Mouse (Mus musculus) kidney, postnatal 14 days (tissue): Measurements from ENCODE around the gene Trank1.

ENCODE experiments used
- DNase-seq: peaks from one replicate; pipeline ENCODE4 v3.0.0; 2022; ENCODE audit warnings: mixed read lengths

Trank1 gene

DNA sequence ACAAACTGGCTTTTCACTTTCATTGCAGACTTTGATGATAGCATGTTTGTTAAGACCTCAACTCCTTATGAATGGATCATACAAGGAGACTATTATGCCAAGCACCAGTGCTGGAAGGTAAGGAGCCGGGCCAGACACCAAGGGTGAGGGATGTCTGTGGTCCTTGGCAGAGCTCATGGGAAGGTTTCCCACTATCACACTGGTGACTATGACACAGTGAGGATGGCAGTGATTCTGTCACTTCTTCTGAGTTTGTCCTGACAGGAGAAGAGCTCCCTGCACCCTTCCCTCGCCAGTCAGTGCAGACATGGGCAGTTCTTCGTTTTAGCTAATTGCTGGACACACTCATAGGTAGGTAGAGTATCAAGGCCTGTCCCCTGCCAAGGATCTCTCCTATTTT lies 71.5 kb downstream of the Trank1 start:
- no peak for DNase-seq

DNA sequence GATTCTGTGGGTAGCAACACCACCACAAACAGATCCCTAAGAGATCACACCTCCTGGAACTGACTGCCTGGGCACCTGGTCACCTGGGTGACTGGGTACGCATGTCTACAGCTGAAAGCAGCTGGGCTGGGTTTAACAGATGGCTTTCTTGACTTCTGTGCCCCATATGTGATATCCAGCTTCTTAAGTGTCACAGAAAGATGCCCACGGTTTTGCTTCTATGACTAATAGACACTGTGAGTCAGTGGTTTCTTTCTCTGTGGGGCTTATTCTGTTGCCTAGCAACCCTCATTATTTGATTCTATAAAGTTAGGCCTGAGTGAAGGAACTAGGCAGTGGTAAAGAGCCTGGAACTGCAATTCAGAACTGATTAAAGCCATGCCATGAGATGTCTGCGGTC lies 72.2 kb downstream of the Trank1 start:
- DNase-seq: no peak

DNA sequence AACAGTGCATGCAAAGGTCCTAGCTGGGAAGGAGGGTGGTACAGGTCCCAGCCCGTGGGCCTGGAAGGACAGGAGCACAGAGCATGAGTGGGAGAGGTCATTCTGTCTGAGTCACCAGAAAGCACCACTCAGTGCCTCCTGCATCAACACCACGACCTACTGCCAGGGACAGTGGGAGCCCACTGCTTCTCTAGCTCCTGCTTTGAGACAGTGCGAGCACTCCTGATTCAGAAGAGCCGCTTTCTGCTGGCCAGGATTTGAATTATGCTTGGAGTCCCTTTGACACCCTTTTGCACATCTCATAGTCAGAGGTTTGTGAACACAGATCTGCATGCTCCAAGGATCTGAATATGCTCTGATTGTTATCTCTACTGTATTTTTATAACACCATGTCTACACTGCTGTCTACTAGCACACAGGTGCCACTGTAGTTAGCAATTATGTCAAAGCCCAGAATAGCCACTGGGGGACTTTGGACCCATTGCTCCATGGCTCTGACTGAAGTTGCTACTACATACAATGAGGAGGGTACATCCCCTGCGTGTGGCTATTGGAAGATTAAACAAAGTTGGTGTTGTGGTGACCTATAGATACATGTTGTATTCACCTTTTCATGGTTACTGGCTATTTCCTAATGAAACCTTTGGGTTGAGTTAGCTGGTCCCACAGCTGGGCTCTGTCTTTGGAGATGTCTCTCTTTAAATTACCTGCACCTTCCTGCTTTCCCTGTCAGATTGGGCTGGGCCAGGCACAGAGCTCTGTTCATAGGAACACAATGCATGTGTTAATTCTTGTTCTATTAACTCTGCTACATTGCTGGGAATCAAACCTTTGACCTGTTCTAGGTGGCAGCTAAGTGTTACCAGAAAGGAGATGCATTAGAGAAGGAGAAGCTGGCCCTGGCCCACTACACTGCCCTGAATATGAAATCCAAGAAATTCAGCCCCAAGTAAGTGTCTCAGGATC lies 74.3 kb downstream of the Trank1 start:
- no peak for DNase-seq

DNA sequence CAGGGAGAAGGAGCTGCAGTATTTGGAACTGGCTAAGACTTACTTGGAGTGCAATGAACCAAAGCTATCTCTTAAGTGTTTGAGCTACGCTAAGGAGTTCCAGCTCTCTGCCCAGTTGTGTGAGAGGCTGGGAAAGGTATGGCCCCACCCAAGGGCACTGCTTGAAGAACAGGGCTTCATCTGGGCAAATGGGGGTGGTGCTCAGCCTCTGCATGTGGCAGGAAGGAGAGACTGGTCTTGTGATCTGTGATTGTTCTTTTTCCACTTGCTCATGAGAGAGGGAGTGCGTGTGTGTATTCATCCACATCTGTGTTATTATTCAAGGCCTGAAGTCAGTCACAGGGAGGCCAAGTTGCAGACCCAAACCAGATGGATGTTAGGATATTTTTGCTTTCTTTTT lies 75.0 kb downstream of the Trank1 start:
- DNase-seq: peak; percentile 27

DNA sequence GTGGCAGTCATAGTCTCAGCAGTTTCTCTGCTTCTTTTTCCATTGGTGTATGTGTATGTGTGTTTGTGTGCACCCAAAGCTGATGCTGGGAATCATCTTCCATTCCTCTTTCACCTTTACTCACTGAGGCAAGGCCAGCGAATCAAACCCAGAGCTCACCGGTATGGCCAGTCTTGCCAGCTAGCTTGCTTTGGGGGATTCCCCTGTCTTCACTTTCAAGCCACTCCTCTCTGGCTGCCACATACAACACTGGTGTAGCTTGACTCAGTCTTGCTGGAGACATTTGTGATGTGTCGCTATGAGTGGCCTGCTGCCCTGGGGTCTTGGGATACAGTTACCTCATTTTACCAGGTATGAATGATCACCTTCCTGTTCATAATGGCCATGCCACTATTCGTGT lies 76.0 kb downstream of the Trank1 start:
- DNase-seq: no peak

DNA sequence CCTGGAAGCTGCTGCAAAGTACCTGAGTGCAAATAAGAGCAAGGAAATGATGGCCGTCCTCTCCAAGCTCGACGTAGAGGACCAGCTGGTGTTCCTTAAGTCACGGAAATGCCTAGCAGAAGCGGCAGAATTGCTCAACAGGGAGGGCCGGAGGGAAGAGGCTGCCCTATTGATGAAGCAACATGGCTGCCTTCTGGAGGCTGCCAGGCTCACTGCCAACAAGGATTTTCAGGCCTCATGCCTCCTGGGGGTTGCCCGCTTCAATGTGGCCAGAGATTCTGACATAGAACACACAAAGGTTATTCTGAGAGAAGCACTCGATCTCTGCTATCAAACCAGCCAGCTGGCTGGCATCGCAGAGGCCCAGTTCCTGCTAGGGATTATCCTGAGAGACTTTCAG lies 78.5 kb downstream of the Trank1 start:
- no peak for DNase-seq

DNA sequence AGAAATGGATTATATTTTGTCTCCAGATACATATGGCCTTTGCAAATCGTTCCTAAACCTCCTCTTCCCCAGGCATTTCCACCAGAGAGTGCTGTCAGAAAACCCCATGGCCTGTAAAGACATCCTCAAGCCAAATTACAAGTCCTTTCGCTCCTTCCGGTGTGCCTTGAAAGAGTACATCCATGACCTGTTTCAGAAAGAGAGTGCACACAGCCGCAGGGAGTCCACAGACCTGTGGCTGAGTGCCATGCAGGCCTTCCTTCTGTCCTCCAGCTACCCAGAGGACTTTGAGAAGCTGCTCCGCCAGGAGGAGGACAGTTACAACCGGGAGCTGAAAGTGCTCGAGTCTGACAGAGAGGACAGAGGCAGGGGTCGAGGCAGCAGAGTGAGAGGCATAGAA lies 79.5 kb downstream of the Trank1 start:
- no peak for DNase-seq

DNA sequence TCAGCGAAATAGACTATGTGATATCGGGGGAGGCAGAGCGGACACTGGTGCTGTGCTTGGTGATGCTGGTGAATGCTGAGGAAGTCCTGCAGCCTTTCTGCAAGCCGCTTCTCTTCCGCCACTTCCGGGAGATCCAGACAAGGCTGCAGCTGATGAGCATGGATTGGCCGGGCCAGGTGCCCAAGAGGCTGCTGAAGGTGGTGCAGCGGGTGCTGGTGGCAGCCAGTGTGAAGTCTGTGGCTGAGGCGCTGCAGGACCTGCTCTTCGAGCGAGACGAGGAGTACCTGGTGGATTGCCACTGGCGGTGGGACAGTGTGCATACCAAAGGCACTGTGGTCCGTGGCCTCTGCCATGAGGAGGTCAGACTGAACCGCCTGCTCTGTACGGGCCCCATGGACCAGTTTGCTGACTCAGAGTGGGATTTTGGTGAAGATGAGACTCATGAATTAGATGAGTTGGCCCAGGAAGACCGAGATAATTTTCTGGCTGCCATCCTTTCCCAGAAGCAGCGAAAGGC lies 80.4 kb downstream of the Trank1 start:
- DNase-seq: no peak

DNA sequence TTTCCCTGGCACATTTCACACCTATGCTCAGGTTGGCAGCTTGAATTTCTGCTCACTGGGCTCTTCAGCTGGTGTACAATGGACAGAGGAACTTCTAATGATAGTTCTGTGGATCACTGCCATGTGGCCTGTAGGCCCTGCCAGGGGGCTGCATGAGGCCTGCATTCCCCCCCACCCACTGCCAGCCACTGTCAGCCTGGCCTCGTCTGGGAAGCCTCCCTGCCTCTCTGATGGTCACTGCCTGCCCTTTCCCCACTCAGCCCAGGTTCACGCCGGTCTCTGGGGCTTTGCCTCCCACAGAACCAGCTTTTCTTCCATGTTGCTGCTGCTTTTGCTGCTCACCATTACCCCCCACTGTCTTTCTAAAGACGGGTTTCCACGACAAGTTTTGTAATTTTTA lies 83.7 kb downstream of the Trank1 start:
- no peak for DNase-seq

DNA sequence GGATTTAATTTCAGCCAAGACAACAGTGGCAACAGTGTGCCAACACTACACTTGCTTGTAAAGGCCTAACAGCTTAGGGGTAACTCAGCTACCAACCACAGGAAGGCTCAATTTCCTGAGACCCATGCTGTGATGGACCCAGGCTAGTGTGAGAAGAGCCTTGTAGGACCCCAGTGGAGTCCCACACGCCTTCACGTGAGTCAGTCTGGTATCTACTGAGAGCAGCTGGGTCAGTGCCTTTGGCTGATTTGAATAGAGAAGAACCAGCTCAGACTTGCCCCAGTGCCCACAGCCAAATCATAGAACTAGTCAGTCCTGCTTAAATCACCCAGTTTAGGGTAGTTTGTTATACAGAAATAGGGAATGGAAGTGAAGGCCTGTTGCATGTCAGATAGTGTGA lies 86.5 kb downstream of the Trank1 start:
- DNase-seq: no peak

DNA sequence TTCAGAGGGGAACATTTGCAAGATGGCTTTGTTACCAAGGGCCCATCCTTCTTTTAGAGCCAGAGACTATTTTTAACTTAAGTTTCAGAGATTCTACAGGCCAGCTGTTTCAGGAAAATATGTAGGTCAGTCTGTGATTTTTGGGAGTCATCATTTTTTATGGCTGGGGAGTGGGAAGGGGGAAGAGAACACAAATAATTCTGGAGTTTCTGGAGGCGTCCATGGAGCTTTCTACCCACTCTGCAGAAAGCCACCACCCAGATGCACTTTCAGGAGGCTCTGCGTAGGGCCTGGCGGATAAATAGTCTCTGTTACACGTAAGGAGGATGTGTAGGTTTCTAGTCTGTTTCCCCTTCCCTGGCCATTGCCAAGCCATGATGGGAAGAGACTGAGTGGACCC lies 88.5 kb downstream of the Trank1 start:
- DNase-seq: no peak

DNA sequence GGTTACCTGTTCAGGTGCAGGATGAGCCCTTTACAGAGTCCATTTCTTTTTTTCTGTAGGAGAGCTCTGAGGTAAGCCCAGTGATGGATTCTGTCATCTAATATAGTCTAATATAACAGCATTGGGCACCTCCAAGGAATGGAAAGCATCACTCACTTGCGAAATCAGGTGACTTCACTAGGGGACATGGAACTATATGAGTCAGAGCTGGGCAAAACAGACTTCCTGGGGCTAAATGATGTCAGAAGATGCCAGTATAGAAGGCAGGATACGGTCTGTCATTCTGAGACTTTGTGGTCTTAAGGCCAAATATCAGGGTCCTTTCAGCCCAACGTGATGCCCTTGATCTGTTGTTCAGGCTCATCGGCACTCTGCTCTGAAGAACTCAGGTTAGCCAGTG lies 91.6 kb downstream of the Trank1 start:
- no peak for DNase-seq

DNA sequence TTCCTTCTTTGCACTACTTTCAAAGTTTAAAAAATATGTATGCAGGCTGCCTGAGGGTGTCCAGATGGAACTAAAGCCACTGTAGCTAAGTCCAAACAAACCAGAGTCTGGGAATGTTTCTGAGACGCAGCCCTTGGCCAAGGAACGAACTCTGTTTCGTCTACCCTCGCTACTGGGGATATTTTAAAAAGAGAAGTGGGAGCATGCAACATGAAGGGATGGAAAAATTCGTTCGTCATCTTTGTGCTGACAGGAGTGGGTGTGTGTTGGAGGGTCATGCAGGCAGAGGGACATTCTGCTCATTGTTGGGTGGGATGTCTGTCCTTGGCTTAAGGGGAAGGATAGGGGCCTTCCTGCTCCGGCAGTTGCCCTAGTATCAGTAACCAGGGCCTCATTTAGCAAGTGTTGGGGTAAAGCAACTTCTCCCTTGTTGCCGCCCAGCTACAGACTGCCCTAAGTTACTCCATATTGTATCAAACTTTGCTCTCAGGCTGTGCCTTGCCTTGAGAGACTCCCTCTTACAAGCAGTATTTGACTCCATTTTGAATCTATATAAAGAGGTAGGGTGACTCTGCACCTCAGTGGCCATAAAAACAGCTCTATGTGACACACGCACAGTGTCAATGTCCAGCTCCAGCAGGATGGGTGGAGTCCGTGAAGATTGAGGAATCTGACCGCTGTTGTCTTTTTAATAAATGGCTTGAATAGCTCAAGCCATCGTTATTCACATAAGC lies 93.0 kb downstream of the Trank1 start:
- DNase-seq: no peak

DNA sequence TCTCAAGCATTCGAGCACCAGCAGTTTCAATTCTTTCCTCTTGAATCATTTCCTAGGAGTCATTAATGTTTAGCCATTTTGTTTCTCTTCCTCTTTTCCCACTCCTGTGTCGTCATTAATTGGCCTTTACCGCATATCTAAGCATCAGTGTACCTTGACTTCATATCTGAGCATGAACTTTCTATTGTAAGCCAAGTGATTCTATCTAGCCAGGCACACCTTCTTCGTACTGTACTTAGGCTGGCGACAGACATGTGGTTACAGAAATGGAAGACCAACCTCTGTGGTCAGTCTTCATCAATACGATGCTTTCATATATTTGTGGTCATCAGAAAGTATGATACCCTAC lies 93.5 kb downstream of the Trank1 start:
- no peak for DNase-seq

DNA sequence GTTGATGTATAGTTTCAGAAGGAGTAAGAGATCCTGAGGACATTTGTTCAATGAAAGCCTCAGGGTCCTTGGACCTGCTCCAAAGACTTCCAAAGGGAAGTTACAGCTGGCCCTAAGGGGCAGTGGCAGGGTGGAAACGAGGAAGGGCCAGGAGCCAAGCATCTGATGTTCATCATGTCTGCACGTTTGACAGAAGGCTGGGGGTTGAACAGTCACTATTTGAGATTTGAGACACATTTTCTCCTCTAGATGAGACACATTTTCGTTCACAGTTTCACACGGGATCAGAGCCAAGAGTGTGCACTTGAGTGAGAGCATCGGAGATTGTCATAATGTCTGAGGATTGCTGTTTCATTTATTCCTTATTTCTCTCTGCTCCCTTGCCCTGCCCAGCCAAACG lies 96.5 kb downstream of the Trank1 start:
- no peak for DNase-seq

DNA sequence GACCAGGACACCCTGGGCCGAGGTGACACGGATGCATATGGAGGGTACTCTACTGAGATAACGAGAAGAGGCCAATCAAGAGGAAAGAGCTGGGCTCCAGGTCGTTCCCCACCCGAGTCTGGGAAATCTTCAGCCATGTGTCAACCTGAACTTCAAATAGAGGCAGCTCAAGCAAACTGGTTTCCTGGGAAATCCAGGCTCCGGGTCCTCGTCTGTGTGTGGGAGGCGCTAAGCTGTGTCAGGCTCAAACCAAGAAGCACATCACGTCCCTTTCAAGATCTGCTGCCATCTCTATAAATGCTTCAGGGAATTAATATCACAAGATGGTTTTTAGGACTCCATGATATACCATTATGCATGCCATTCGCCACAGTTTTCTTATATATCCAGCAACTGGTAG lies 96.9 kb downstream of the Trank1 start:
- no peak for DNase-seq

DNA sequence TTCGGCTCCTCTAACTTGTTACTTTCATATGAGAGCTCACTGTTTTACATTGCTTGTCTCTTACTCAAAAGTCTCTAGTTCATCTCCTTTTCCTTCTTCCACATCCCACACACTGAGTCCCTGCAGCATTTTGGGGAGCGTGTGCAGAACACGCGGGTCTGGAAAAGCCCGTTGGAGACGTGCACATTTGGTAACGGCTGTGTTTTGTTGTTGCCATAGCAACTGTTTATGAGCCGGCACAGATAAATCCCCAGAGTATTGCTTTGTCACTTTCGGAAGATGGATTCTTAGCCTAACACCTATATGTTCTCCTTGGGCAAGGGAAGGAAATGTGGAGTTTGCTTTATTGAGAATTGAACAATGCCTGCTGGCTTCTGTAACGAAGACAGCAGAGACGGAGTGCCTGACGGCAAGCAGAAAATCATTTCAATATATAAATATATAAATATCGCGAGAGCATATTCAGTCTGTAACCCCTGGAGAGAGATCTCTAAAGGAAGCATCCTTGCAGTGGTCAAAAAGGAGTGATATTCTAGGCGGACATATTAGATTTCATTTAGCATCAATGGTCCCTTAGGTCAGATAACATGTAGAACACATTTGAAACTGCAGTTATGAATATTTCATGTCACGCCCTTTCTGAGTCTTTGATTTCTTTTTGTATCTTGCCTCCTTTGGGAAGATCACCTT lies 101.1 kb downstream of the Trank1 start:
- DNase-seq: no peak

DNA sequence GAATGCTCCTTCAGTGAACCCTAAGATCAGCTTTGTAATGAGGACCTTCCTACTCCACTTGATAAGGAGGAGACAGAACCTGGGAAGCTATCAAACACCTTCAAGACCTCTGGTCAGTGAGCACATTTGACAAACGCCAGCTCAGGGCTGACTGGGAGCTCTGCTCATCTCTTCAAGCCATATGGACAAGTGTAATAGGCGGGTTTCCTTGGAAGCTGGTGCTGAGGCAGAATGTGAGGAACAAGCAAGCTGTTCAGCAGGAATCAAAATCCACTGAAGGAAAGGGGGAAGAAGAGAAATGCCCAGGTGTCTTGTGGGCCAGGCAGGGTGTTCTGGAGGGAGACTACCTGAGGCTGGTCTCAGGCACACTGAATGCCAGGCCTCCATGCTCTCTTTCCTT lies 110.3 kb downstream of the Trank1 start:
- DNase-seq: no peak

DNA sequence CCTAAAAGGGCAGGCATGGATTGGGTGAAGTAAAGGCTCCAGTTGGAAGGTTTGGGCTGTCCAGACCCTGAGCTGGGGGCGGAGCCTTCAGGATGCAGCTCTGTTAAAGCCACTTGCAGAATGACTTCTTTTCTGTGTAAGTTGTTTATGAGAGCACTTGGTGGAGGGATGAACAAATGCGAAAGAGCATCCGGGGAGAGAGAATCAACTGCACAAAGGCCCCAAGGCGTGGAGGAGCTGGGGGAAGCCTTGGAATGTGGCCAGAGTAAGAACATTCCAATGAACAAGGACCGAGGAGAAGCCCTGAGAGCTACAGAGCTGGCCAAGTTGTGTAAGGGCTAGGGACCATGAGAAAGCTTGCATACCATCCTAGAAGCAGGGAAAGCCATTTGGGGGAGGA lies 111.0 kb downstream of the Trank1 start:
- DNase-seq: no peak

DNA sequence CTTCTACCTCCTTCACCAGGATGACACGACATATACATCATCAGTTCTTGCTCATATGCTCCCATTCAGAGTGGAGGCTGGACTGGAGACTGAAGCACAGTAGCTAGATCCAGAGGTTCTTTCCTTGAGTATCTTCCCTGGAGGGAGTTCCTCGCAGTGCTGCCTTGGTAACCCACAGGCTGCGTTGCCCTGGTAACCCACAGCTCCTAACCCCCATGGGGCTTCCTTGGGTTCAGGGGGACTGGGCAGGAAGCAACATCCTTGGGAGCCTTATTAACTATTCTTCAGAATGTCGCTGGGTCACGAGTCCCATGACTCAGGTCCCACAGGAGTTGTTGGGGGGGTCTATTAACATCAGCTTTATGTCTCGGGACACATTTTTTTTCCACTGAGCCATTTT lies 113.6 kb downstream of the Trank1 start:
- DNase-seq: no peak

DNA sequence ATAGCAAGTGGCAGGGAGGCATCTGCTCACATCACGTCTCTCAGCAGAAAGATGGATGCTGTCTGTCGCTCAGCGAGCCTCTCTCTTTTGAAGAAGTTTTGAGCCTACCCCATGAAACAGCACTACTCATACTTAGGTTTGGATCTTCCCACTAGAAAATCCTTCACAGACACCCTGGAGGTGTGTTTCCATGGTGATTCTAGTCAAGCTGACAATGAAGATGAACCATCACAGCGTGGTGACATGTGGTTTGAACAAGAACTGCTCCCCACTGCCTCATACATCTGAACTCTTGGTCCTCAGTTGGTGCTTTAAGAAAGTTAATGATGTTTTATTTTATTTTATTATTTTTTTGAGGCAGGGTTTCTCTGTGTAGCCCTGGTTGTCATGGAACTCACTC lies 114.4 kb downstream of the Trank1 start:
- no peak for DNase-seq

DNA sequence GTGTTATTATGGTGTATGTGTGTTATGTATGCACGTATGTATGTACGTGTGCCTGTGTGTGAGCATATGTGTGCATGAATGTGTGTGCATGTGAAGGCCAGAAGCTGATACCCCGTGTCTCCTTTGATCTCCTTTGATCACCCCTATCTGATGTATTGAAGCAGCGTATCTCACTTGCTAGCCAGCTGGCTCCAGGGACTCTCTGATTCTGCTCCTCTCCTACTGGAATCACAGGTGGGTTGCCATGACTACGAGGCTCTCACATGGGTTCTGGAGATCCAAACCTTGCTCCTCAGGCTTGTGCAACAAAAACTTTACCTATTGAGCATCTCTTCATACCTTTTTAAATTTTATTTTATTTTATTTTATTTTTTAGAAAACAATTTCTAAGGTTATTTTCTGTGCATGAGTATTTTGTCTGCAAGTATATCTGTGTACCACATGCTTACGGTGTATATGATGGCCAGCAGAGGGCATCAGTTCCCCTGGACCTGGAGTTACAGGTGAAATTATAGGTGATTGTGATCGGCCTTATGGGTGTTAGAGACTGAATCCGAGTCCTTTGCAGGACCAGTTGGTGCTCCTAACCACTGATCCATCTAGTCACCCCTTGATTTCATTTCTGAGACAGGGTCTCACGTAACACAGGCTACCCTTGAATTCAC lies 116.5 kb downstream of the Trank1 start:
- DNase-seq: peak; percentile 23
